Mouse (Mus musculus): Measurements from ENCODE around the gene Atf2.

Atf2 gene

GRCm38 (mm10) chr2:73774786-73775682 lies 117.4 kb downstream of the Atf2 start, which contains the start of gene Chn1:
Gene Chn1 (minus strand): TSS chr2:73775346.
- peak; percentile 79 for DNase-seq

- DNase-seq: no peak
Measured at GRCm38 (mm10) chr2:73772945-73773344, 119.5 kb downstream of the Atf2 start.

- DNase-seq: no peak
Measured at GRCm38 (mm10) chr2:73768669-73769068, 123.8 kb downstream of the Atf2 start.
